Comparison of ENCODE assay signal across 24 mouse cellular contexts in the genomic region with DNA sequence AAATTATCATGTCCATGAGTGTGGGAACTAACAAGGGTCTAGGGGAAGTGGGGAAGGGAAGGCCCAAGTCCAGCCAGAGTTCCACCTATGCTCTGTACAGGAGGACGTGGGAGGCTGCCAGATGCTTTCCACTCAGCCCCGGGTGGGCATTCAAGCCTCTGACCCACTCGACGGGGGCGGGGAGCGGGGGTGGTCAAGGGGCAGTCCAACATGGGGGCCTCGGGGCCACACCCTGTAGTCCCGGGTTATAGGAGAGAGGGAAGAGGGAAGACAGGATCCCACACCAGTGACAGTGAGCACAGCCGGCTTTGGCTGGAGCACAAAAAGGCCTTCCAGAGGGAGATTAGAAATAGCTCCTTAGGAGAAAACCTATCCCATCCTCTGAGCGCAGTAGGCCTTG.
DNase-seq lines count a peak whose midpoint lies in the region; ATAC-seq and TF ChIP-seq lines count a peak whose summit lies in the region.
"Had no signal": no experiment of that assay in that cellular context is flagged by ENCODE, and none has a peak within 500 bp of the region (broad histone marks: within the 10 kb centered on the region; RNA-seq: fewer than 3 reads in every experiment).

No protein-coding gene starts in this region.

- WGBS in embryonic facial prominence, embryonic 11.5 days = 90% methylated on average over 10 of the region's 10 CpGs
- WGBS in embryonic facial prominence, embryonic 10.5 days = 77% methylated on average over 10 of the region's 10 CpGs
- 89% methylated on average over 10 of the region's 10 CpGs for WGBS in kidney, embryonic 16.5 days
- WGBS in kidney, adult 2 months = 88% methylated on average over 10 of the region's 10 CpGs
- WGBS in midbrain, embryonic 14.5 days = 65% methylated on average over 10 of the region's 10 CpGs
- WGBS in midbrain, embryonic 13.5 days = 82% methylated on average over 10 of the region's 10 CpGs

- H3K27ac ChIP-seq in embryonic facial prominence, embryonic 11.5 days (replicated peaks; ENCODE audit: low read depth, low read length) = no peak overlapping the region
- no peak overlapping the region for H3K27ac ChIP-seq in embryonic facial prominence, embryonic 10.5 days (replicated peaks)
- no peak overlapping the region for H3K27ac ChIP-seq in kidney, embryonic 16.5 days (ENCODE audit: low read length)
- no peak overlapping the region for H3K27ac ChIP-seq in kidney, adult 2 months (ENCODE audit: insufficient read depth, low read depth, low read length)
- no peak overlapping the region for H3K27ac ChIP-seq in midbrain, embryonic 14.5 days (replicated peaks; ENCODE audit: low read depth, low read length)
- H3K27ac ChIP-seq in midbrain, embryonic 13.5 days = no peak overlapping the region
- H3K27ac ChIP-seq: embryonic facial prominence, embryonic 12.5 days; embryonic facial prominence, embryonic 15.5 days; gastrocnemius, adult 2 months; heart, embryonic 15.5 days; hindbrain, embryonic 13.5 days; hindbrain, postnatal 0 days had no signal

- peak; percentile 59; the same call in 1 of the 2 replicates for ATAC-seq in embryonic facial prominence, embryonic 11.5 days (replicated peaks; ENCODE audit: insufficient number of reproducible peaks, low FRiP score, low TSS enrichment, low read depth)
- ATAC-seq in kidney, embryonic 16.5 days (ENCODE audit: low FRiP score, low TSS enrichment) = peak; percentile 6; the same call in 1 of the 2 replicates
- 0 out of 2 replicates have a peak, but pooled peaks have one; percentile 43 for ATAC-seq in midbrain, embryonic 14.5 days (ENCODE audit: low FRiP score, low TSS enrichment)
- no peak for ATAC-seq in midbrain, embryonic 13.5 days
- ATAC-seq: activated CD4-positive, CD25-positive, alpha-beta regulatory T cell, adult 4 months; forebrain, embryonic 14.5 days; forebrain, postnatal 0 days; hindbrain, postnatal 0 days; inflammation-experienced regulatory T-cells, adult 6 months had no signal

- H3K9me3 ChIP-seq in embryonic facial prominence, embryonic 11.5 days (replicated peaks; ENCODE audit: control insufficient read depth, low read length) = no peaks in the 10 kb centered on the region
- H3K9me3 ChIP-seq in embryonic facial prominence, embryonic 10.5 days = no peaks in the 10 kb centered on the region
- H3K9me3 ChIP-seq in kidney, embryonic 16.5 days (ENCODE audit: low read length) = no peaks in the 10 kb centered on the region
- H3K9me3 ChIP-seq in midbrain, embryonic 14.5 days (ENCODE audit: control insufficient read depth, low read length) = no peaks in the 10 kb centered on the region
- H3K9me3 ChIP-seq in midbrain, embryonic 13.5 days = no peaks in the 10 kb centered on the region
- H3K9me3 ChIP-seq: embryonic facial prominence, embryonic 12.5 days; embryonic facial prominence, embryonic 15.5 days; heart, embryonic 12.5 days; heart, embryonic 15.5 days; hindbrain, embryonic 13.5 days had no signal

- H3K4me3 ChIP-seq in embryonic facial prominence, embryonic 11.5 days (ENCODE audit: low read depth, low read length) = no peak overlapping the region
- H3K4me3 ChIP-seq in embryonic facial prominence, embryonic 10.5 days = no peak overlapping the region
- H3K4me3 ChIP-seq in kidney, embryonic 16.5 days (ENCODE audit: low read length) = no peak overlapping the region
- no peak overlapping the region for H3K4me3 ChIP-seq in kidney, adult 2 months (ENCODE audit: insufficient read depth, low read depth, low read length)
- H3K4me3 ChIP-seq in midbrain, embryonic 14.5 days (replicated peaks; ENCODE audit: low read depth, low read length) = no peak overlapping the region
- H3K4me3 ChIP-seq in midbrain, embryonic 13.5 days (replicated peaks) = no peak overlapping the region
- H3K4me3 ChIP-seq: embryonic facial prominence, embryonic 12.5 days; embryonic facial prominence, embryonic 15.5 days; gastrocnemius, adult 2 months; heart, embryonic 12.5 days; heart, embryonic 15.5 days; hindbrain, embryonic 13.5 days had no signal

- H3K27me3 ChIP-seq in embryonic facial prominence, embryonic 11.5 days (ENCODE audit: control insufficient read depth, insufficient read depth, low read length) = no peaks in the 10 kb centered on the region
- H3K27me3 ChIP-seq in embryonic facial prominence, embryonic 10.5 days (replicated peaks; ENCODE audit: low read depth, poor library complexity, severe bottlenecking) = no peaks in the 10 kb centered on the region
- H3K27me3 ChIP-seq in kidney, embryonic 16.5 days (ENCODE audit: insufficient read depth, low read length) = no peaks in the 10 kb centered on the region
- no peaks in the 10 kb centered on the region for H3K27me3 ChIP-seq in kidney, adult 2 months (replicated peaks; ENCODE audit: control insufficient read depth, insufficient read depth, low read length)
- H3K27me3 ChIP-seq in midbrain, embryonic 14.5 days (ENCODE audit: control insufficient read depth, insufficient read depth, low read length) = no peaks in the 10 kb centered on the region
- no peaks in the 10 kb centered on the region for H3K27me3 ChIP-seq in midbrain, embryonic 13.5 days
- H3K27me3 ChIP-seq: embryonic facial prominence, embryonic 12.5 days; embryonic facial prominence, embryonic 15.5 days; heart, embryonic 12.5 days; heart, embryonic 15.5 days; hindbrain, embryonic 13.5 days had no signal

- no peak for TF ChIP-seq CTCF in kidney, adult 2 months (conservative IDR thresholded peaks at IDR 0.05; ENCODE audit: insufficient read depth, insufficient read length, low read depth, low read length)

- no peak for TF ChIP-seq POLR2A in kidney, adult 2 months (IDR thresholded peaks at IDR 0.05; ENCODE audit: low read depth, low read length)

- H3K9ac ChIP-seq in embryonic facial prominence, embryonic 11.5 days (replicated peaks; ENCODE audit: low read length) = no peak overlapping the region
- H3K9ac ChIP-seq in kidney, embryonic 16.5 days (replicated peaks; ENCODE audit: low read length) = no peak overlapping the region
- H3K9ac ChIP-seq in midbrain, embryonic 14.5 days (replicated peaks; ENCODE audit: low read length) = no peak overlapping the region
- H3K9ac ChIP-seq in midbrain, embryonic 13.5 days (replicated peaks) = no peak overlapping the region
- H3K9ac ChIP-seq: embryonic facial prominence, embryonic 12.5 days; embryonic facial prominence, embryonic 15.5 days; forebrain, postnatal 0 days; heart, embryonic 12.5 days; heart, embryonic 15.5 days; hindbrain, embryonic 13.5 days had no signal

- H3K36me3 ChIP-seq in embryonic facial prominence, embryonic 11.5 days (replicated peaks; ENCODE audit: control insufficient read depth, insufficient read depth, low read depth, low read length) = no peaks in the 10 kb centered on the region
- H3K36me3 ChIP-seq in embryonic facial prominence, embryonic 10.5 days (replicated peaks) = no peaks in the 10 kb centered on the region
- no peaks in the 10 kb centered on the region for H3K36me3 ChIP-seq in kidney, embryonic 16.5 days (ENCODE audit: insufficient read depth, low read length)
- no peaks in the 10 kb centered on the region for H3K36me3 ChIP-seq in kidney, adult 2 months (ENCODE audit: control insufficient read depth, insufficient read depth, low read length)
- H3K36me3 ChIP-seq in midbrain, embryonic 14.5 days (ENCODE audit: control insufficient read depth, insufficient read depth, low read length) = no peaks in the 10 kb centered on the region
- no peaks in the 10 kb centered on the region for H3K36me3 ChIP-seq in midbrain, embryonic 13.5 days
- H3K36me3 ChIP-seq: embryonic facial prominence, embryonic 12.5 days; embryonic facial prominence, embryonic 15.5 days; heart, embryonic 12.5 days; heart, embryonic 15.5 days; hindbrain, embryonic 13.5 days had no signal

- H3K4me1 ChIP-seq in embryonic facial prominence, embryonic 11.5 days (ENCODE audit: control insufficient read depth, insufficient read depth, low read length) = no peaks in the 10 kb centered on the region
- no peaks in the 10 kb centered on the region for H3K4me1 ChIP-seq in embryonic facial prominence, embryonic 10.5 days
- no peaks in the 10 kb centered on the region for H3K4me1 ChIP-seq in kidney, embryonic 16.5 days (ENCODE audit: insufficient read depth, low read length)
- no peaks in the 10 kb centered on the region for H3K4me1 ChIP-seq in kidney, adult 2 months (ENCODE audit: control insufficient read depth, insufficient read depth, low read length)
- no peaks in the 10 kb centered on the region for H3K4me1 ChIP-seq in midbrain, embryonic 14.5 days (ENCODE audit: control insufficient read depth, insufficient read depth, low read length)
- no peaks in the 10 kb centered on the region for H3K4me1 ChIP-seq in midbrain, embryonic 13.5 days (replicated peaks)
- H3K4me1 ChIP-seq: embryonic facial prominence, embryonic 12.5 days; embryonic facial prominence, embryonic 15.5 days; heart, embryonic 12.5 days; heart, embryonic 15.5 days; hindbrain, embryonic 13.5 days had no signal

- no peak for DNase-seq in embryonic facial prominence, embryonic 11.5 days (ENCODE audit: low spot score)
- no peak for DNase-seq in embryonic facial prominence, embryonic 10.5 days (ENCODE audit: low spot score)
- no peak for DNase-seq in kidney, adult 2 months
- no peak for DNase-seq in midbrain, embryonic 14.5 days
- DNase-seq: adrenal gland, adult 8-10 months; adrenal gland, postnatal 25 days; cerebellum, adult 11-12 months; cerebellum, adult 8-10 months; cerebellum, postnatal 36 days; embryo, embryonic 11 days; forebrain, postnatal 0 days; gastrocnemius, adult 2 months; gastrocnemius, postnatal 25 days had no signal

- no peak overlapping the region for H3K4me2 ChIP-seq in embryonic facial prominence, embryonic 11.5 days (ENCODE audit: low read depth, low read length)
- H3K4me2 ChIP-seq in kidney, embryonic 16.5 days (replicated peaks; ENCODE audit: low read depth, low read length) = no peak overlapping the region
- H3K4me2 ChIP-seq in midbrain, embryonic 14.5 days (ENCODE audit: low read length) = no peak overlapping the region
- no peak overlapping the region for H3K4me2 ChIP-seq in midbrain, embryonic 13.5 days (replicated peaks)
- H3K4me2 ChIP-seq: embryonic facial prominence, embryonic 12.5 days; embryonic facial prominence, embryonic 15.5 days; heart, embryonic 12.5 days; heart, embryonic 15.5 days; hindbrain, embryonic 13.5 days had no signal
